Mouse (Mus musculus): ENCODE results near the gene Atp13a2.

GRCm38 (mm10) chr4:141020220-141020619 is 33.5 kb downstream of the Atp13a2 start:
- TF ChIP-seq CTCF (IDR thresholded peaks at IDR 0.05; ENCODE audit: extremely low read depth, insufficient read depth, insufficient read length, insufficient replicate concordance) (no peak), POLR2A (IDR thresholded peaks at IDR 0.05; ENCODE audit: low read depth, low read length) (no peak)
